Mouse (Mus musculus): ENCODE results near the gene Aagab.

Aagab gene

DNA sequence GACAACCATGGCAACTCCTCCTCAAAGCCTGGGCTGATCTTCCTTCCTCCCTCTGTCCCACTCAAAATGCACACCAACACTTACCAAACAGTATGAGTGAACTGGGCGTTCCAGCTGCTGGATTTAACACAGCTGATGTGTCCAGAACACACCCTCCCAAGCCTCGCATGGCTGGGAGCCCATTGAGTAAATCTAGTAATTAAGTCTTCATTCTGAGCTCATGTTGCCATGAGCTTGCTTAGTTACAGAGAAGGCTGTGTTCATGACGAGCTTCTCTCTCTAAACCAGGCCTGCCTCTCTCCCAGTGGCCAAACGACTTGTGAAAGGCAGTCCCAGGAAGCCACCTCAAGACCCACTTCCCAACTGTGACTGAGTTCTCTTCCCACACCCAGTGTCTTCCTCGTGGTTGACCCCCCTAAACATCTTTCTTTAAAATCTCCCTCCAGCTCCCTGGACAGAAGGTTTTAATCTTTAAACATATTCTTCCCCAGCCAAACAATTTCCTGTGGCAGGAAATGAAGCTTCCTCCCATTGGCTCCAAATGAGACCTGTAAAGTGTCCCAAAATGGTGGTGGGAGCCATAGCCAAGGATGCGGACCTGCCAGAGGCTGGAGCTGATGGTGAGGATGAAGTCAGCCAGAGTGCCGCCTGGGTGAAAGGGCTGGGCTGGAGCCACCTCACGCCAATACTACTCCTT, 70.5 kb downstream of the Aagab start:
- in situ Hi-C loops (cut with MboI, MseI) = no loop called here

DNA sequence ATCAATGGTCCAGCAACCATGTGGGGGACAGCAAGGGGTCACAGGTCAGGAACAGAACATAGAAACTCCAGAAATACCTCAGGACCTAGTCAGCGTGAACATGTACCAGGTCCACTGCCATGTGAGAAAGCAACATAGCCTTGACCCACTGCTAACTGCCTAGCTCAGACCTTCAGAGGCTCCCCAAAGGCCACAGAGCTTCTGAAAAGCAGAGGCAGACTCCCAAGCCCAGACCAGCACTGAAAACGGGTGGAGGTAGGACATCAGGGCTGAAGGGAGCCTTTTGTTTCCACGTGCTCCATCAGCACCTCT, 71.0 kb downstream of the Aagab start:
- in situ Hi-C loops (cut with MboI, MseI) = no loop called here

DNA sequence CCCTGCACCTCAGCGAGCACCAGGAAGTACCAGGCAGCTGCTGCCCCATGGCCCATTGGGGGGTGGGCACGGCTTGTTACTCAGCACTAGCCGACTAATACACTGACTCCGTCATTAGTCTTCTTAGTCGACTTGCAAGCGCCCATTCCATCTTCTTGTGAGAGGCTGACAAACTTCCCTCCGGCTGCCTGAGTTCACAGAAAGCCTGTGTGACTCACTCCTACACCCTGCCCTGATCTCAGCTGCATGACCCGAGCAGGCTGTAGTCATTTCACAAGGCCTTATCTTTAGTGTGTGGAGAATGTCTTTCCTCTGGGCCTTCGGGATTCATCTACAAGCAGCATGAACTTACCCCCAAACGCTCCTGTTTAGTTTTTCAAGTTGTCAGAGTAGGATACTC, 72.2 kb downstream of the Aagab start:
- in situ Hi-C loops (cut with MboI, MseI) = no loop called here

DNA sequence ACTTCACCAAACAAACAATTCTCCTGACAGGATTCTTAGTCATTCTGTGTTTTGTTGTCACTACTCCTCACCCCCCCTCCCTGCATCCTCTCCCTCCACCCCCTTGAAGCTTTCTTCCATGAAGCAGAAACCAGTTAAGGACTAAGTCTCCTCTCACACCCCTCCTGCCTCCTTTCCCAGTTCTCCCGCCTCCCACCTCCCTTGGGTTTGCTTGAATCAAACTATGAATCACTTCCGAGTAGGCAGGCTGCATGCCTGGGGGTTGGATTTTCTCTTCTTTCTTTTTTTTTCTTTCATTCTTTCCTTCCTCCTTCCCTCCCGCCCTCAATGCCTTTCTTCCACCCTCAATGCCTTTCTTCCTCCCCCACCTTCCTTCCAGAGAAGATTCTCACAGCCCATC, 75.2 kb downstream of the Aagab start:
- in situ Hi-C loops (cut with MboI, MseI) = no loop called here

DNA sequence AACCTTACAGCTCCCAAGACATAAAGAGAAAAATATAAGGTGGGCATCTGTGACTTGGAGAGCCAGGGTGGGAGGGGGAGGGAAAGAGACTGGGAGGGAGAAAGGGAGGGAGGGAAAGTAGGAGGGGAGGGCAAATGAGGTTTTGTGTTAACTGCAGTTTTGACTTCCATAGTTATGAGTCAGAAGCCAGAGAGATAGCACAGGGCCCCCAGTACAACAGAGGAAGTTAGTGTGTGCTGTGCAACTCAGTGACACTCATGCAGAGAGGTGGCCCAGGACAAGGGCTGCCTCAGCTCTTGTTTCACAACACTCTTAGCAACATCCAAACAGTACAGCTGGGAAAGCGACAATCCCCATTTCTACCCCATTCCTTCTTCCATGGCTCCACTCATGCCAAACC, 75.6 kb downstream of the Aagab start:
- in situ Hi-C loops (cut with MboI, MseI) = no loop called here

DNA sequence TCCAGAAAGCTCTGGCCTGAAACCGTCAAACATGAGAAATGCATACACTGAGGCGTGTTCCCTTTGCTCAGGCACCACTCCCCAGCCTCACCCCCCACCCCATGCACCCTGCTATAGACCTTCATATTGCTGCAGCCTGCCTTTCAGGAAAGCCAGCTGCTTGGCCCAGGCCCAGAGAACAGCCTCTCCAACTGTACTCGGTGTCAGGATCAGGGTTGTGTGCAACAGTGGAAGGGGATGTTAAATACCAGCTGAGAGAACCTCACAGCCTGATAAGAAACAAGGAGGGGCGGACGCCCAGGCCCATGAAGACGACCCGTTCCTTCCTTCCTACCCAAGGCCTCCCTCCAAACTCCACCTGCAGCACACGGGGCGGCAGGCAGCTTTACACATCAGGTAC, 79.8 kb downstream of the Aagab start:
- in situ Hi-C loops (cut with MboI, MseI) = no loop called here

DNA sequence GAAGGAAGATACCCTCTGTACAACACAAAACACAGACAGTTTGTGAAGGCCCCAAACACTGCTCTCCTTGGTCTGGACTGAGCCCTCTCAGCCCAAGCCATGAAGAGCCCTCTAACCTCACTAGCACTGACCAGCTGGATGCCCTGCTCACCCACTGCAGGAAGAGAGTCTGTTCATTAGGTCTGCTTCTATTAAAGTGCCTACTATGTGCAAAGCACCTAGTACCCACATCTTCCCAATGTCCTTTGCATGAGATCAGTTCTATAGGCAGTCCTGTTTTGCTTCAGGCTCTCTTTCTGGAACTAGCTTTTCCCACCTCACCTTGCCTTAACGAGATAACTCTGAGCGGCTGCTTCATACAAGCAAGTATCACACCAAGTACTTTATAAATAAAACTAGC, 80.5 kb downstream of the Aagab start:
- in situ Hi-C loops (cut with MboI, MseI) = no loop called here

DNA sequence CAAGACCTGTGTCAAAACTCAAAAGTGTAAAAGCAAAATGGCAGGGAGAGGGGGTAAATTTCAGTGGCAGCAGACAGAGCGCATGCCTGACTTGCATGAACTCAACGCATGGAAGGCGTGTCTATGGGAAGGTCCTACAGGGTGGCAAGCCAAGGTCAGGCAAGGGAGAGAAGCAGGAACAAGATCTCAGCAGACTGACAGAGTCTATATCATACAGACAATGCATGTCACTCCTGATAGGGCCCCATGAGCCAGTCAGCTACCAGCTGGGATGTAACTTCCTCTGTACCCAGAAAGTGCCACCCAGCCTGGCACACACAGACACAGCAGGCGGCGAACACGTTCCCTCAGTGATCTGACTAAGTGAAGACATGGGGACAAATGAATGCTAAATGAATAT, 81.8 kb downstream of the Aagab start:
- in situ Hi-C loops (cut with MboI, MseI) = no loop called here

DNA sequence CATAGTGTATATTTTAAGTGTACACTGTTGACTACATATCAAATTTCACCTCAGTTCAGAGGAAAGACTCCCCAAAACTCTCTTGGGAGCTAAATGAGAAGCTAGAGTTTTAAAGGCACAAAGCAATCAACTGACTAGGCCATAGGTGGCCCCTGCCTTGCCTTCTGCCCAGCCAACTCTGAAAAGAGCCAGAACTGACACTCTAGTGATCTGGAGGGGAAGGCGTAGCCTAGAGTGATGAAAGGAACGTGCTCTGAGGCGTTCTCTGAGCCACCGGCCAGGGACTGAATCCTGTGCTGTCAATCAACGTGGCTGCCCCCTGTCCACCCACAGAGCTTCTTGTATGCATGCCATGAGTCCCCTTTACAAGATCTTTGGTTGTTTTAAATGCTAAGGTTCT, 82.9 kb downstream of the Aagab start:
- in situ Hi-C loops (cut with MboI, MseI) = no loop called here

DNA sequence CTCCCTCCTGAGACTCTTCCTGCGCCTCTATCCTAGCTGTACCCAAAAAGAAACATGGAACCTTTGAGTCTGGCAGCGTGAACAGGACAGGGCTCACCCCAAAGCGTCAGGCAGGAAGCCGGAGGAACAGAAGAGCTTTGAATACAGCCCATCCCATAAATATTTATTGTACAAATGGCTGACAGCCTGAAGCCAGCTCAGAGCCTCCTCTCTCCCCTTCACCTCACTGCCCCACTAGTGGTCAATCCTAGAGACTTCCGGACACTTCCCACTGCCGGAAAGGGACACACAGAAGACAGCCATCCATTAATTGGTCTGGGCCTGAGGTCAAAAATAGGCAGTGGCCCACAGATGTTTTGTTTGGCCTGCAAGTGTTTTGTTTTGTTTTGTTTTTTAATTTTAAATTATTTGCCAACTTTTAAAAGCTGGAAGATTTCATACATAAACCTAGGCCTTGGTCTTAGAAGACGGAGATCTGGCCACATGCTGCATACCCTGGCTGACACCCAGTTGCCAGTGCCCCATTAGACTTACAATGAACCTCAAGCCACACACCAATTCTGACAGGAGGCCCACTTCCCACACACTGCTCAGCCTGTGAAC, 85.1 kb downstream of the Aagab start:
- in situ Hi-C loops (cut with MboI, MseI) = no loop called here

DNA sequence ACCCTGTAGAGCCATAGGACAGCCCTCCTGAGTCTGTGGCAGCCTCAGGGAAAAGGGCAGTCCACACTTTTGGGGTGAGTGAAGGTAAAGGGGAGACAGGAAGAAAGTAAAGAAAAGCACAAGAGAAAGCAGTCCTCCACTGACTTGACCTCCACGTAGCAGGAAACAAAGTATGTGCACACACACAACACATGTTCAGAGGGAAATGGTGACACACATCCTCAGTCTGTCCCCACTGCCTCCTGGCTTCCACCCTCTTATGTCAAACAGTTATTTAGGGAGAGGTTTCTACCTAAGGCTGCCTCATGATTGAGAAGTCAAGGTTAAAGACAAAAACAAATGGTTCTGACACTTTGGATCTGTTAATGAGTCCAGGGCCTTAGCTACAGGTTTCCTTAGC, 88.1 kb downstream of the Aagab start:
- in situ Hi-C loops (cut with MboI, MseI) = loop anchor here (10.0 kb wide), 1 partner anchor 56 kb away; no protein-coding TSS in a partner anchor

DNA sequence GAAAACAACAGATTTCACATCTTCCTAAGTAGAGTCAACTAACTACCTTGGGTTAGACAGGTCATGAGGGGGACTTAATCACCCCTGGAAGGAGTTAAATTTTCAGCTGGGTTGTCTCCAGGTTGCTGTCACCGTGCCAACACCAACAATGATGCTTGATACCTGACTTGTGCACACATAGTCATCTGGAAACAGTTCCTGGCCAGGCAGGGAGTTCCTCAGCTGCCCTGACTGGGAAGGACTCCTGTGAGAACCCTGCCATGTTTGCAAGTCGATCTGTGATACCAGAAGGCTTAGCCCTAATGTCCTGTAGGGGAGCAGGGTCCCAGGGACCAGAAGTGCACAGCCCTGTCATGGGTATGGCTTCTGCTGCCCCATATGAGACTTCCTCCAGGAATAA, 89.5 kb downstream of the Aagab start:
- in situ Hi-C loops (cut with MboI, MseI) = loop anchor here (10.0 kb wide), 1 partner anchor 57 kb away; no protein-coding TSS in a partner anchor
